Mouse (Mus musculus): ENCODE measurements at regions not wholly inside any gene's neighbourhood (a gene's known extent, or its start where the extent isn't known, plus 50 kb on each side); places are given as distances from the start of the nearest gene placed in this dataset.

GRCm38 (mm10) chr2:28141975-28142374, 50.8 kb upstream of the Olfm1 start:
- no peak overlapping the region for H3K4me3 ChIP-seq (ENCODE audit: control insufficient read depth in 1 of 2, insufficient read depth in 1 of 2, low read depth in 2 of 2, low read length in 2 of 2)
- H3K9me3 ChIP-seq (replicated peaks; ENCODE audit: insufficient read depth, low read length), result no peaks in the 10 kb centered on the region
- H3K27me3 ChIP-seq (ENCODE audit: control insufficient read depth in 1 of 2, insufficient read depth in 2 of 2, low read length in 2 of 2), result no peaks in the 10 kb centered on the region
- H3K9ac ChIP-seq (ENCODE audit: control insufficient read depth, low read depth, low read length, poor library complexity, severe bottlenecking), result no peak overlapping the region
- TF ChIP-seq NRF1 (IDR thresholded peaks at IDR 0.05; ENCODE audit: insufficient read depth, low read depth, low read length, poor library complexity, severe bottlenecking), result no peak
- TF ChIP-seq MXI1 (IDR thresholded peaks at IDR 0.05; ENCODE audit: low read depth, low read length), result no peak
- TF ChIP-seq KAT2A (conservative IDR thresholded peaks at IDR 0.05; ENCODE audit: low read depth, low read length), result no peak
- TF ChIP-seq GATA1 (IDR thresholded peaks at IDR 0.05; ENCODE audit: low read depth, low read length), result no peak
- TF ChIP-seq TBP (IDR thresholded peaks at IDR 0.05; ENCODE audit: low read depth, low read length), result no peak
- TF ChIP-seq ETS1 (IDR thresholded peaks at IDR 0.05; ENCODE audit: low read depth, low read length), result no peak
- TF ChIP-seq POLR2AphosphoS5 (IDR thresholded peaks at IDR 0.05; ENCODE audit: borderline replicate concordance, low read depth, low read length), result no peak
- no peak for TF ChIP-seq ZMIZ1 (IDR thresholded peaks at IDR 0.05; ENCODE audit: low read depth, low read length)
- TF ChIP-seq SIN3A (IDR thresholded peaks at IDR 0.05; ENCODE audit: low read length), result no peak
- no peak for TF ChIP-seq CHD1 (IDR thresholded peaks at IDR 0.05; ENCODE audit: low read depth, low read length)
- no peak for TF ChIP-seq UBTF (IDR thresholded peaks at IDR 0.05; ENCODE audit: borderline replicate concordance, insufficient read depth, low read depth, low read length)
- TF ChIP-seq MAX (IDR thresholded peaks at IDR 0.05; ENCODE audit: low read length), result no peak
- TF ChIP-seq MEF2A (IDR thresholded peaks at IDR 0.05; ENCODE audit: extremely low read depth, insufficient replicate concordance, low read depth, low read length, poor library complexity, severe bottlenecking), result no peak
- TF ChIP-seq CTCF (IDR thresholded peaks at IDR 0.05 in 2 of 3, conservative IDR thresholded peaks at IDR 0.05 in 1 of 3; ENCODE audit: control insufficient read depth in 1 of 3, insufficient read depth in 1 of 3, low read depth in 2 of 3, low read length in 3 of 3, poor library complexity in 1 of 3, severe bottlenecking in 1 of 3), result no peak
- peak overlapping the region; percentile 78 for H3K27ac ChIP-seq (ENCODE audit: control insufficient read depth, low read depth, low read length)
- peaks cover 0 to 44% of the 10 kb centered on the region in 2 experiments; a peak in 2 of 4 replicates for H3K36me3 ChIP-seq (ENCODE audit: control insufficient read depth in 1 of 2, insufficient read depth in 2 of 2, low read length in 2 of 2)
- H3K79me2 ChIP-seq (ENCODE audit: control insufficient read depth, insufficient read depth, low read length, poor library complexity), result no peaks in the 10 kb centered on the region; the same call in 1 of the 2 replicates
- peaks cover 16 to 54% of the 10 kb centered on the region in 2 experiments for H3K4me1 ChIP-seq (ENCODE audit: control insufficient read depth in 1 of 2, insufficient read depth in 2 of 2, low read length in 2 of 2)
- no peak for DNase-seq (ENCODE audit: low read depth, low spot score)

- no peaks in the 10 kb centered on the region for H3K9me3 ChIP-seq (replicated peaks; ENCODE audit: insufficient read depth, low read length)
- H3K4me1 ChIP-seq (ENCODE audit: control insufficient read depth in 1 of 2, insufficient read depth in 2 of 2, low read length in 2 of 2), result peaks cover 14 to 52% of the 10 kb centered on the region in 2 experiments
- peak overlapping the region; percentile 82 for H3K27ac ChIP-seq (ENCODE audit: control insufficient read depth, low read depth, low read length)
- peaks cover 0 to 42% of the 10 kb centered on the region in 2 experiments; a peak in 2 of 4 replicates for H3K36me3 ChIP-seq (ENCODE audit: control insufficient read depth in 1 of 2, insufficient read depth in 2 of 2, low read length in 2 of 2)
- no peak overlapping the region for H3K4me3 ChIP-seq (ENCODE audit: control insufficient read depth in 1 of 2, insufficient read depth in 1 of 2, low read depth in 2 of 2, low read length in 2 of 2)
- peak; percentile 93 for DNase-seq (ENCODE audit: low read depth, low spot score)
- peak overlapping the region; percentile 33 for H3K9ac ChIP-seq (ENCODE audit: control insufficient read depth, low read depth, low read length, poor library complexity, severe bottlenecking)
- H3K79me2 ChIP-seq (ENCODE audit: control insufficient read depth, insufficient read depth, low read length, poor library complexity), result no peaks in the 10 kb centered on the region; the same call in 1 of the 2 replicates
- H3K27me3 ChIP-seq (ENCODE audit: control insufficient read depth in 1 of 2, insufficient read depth in 2 of 2, low read length in 2 of 2), result no peaks in the 10 kb centered on the region
- TF ChIP-seq MEF2A (IDR thresholded peaks at IDR 0.05; ENCODE audit: extremely low read depth, insufficient replicate concordance, low read depth, low read length, poor library complexity, severe bottlenecking) (peak; percentile 22; the same call in 1 of the 2 replicates), BHLHE40 (IDR thresholded peaks at IDR 0.05; ENCODE audit: borderline replicate concordance, low read depth, low read length) (peak; percentile 79), NRF1 (IDR thresholded peaks at IDR 0.05; ENCODE audit: insufficient read depth, low read depth, low read length, poor library complexity, severe bottlenecking) (no peak), MAZ (IDR thresholded peaks at IDR 0.05; ENCODE audit: low read depth, low read length) (peak; percentile 99), ZC3H11A (IDR thresholded peaks at IDR 0.05; ENCODE audit: low read depth, low read length) (no peak), EP300 (IDR thresholded peaks at IDR 0.05; ENCODE audit: low read depth in 1 of 2, low read length in 2 of 2) (peak; percentile 90 to 96), POLR2A (IDR thresholded peaks at IDR 0.05; ENCODE audit: control insufficient read depth in 1 of 2, insufficient read depth in 1 of 2, low read depth in 1 of 2, low read length in 2 of 2, poor library complexity in 1 of 2) (peak; percentile 49 to 93; a peak in 3 of 4 replicates), CHD2 (IDR thresholded peaks at IDR 0.05; ENCODE audit: low read length) (peak; percentile 75), MXI1 (IDR thresholded peaks at IDR 0.05; ENCODE audit: low read depth, low read length) (0 out of 2 replicates have a peak, but pooled peaks have one; percentile 54), NELFE (IDR thresholded peaks at IDR 0.05; ENCODE audit: low read depth, low read length) (peak; percentile 83), TCF12 (IDR thresholded peaks at IDR 0.05; ENCODE audit: low read depth, low read length) (peak; percentile 97), TAL1 (IDR thresholded peaks at IDR 0.05; ENCODE audit: low read length) (peak; percentile 78), POLR2AphosphoS2 (IDR thresholded peaks at IDR 0.05; ENCODE audit: low read length) (peak; percentile 60; the same call in 1 of the 2 replicates), RCOR1 (IDR thresholded peaks at IDR 0.05; ENCODE audit: low read depth, low read length) (peak; percentile 97), MAFK (IDR thresholded peaks at IDR 0.05; ENCODE audit: borderline replicate concordance, low read depth, low read length) (no peak; the same call in 1 of the 2 replicates), GATA1 (IDR thresholded peaks at IDR 0.05; ENCODE audit: low read depth, low read length) (peak; percentile 97), SIN3A (IDR thresholded peaks at IDR 0.05; ENCODE audit: low read length) (peak; percentile 82), ELF1 (IDR thresholded peaks at IDR 0.05; ENCODE audit: low read depth, low read length) (0 out of 2 replicates have a peak, but pooled peaks have one; percentile 41), MYC (IDR thresholded peaks at IDR 0.05; ENCODE audit: low read depth, low read length) (no peak), ZKSCAN1 (IDR thresholded peaks at IDR 0.05; ENCODE audit: low read depth, low read length) (no peak), ETS1 (IDR thresholded peaks at IDR 0.05; ENCODE audit: low read depth, low read length) (peak; percentile 94), KAT2A (conservative IDR thresholded peaks at IDR 0.05; ENCODE audit: low read depth, low read length) (0 out of 2 replicates have a peak, but pooled peaks have one; percentile 23), ZMIZ1 (IDR thresholded peaks at IDR 0.05; ENCODE audit: low read depth, low read length) (peak; percentile 99)
Observed at GRCm38 (mm10) chr2:28141556-28141955, 51.2 kb upstream of the Olfm1 start.
